Mouse (Mus musculus) heart, adult 8-10 months (tissue): Measurements from ENCODE around the gene Rasgrf2. TPM values are rescaled to one million over a fixed set of nuclear protein-coding genes. Genes with fewer than 3 reads are reported as not detected.

Source experiments
- DNase-seq: peaks from one replicate; pipeline ENCODE4 v3.0.0; 2022; ENCODE audit warnings: low spot score
- total RNA-seq, 4 experiments: library from RNA; stranded (reverse); gene quantifications; 2 replicates each; pipeline ENCODE4 v1.2.4; 2022

Rasgrf2 gene
- total RNA-seq, 4 experiments from 2014 or later: 8.8 to 15.9 (median 12.0) TPM

DNA sequence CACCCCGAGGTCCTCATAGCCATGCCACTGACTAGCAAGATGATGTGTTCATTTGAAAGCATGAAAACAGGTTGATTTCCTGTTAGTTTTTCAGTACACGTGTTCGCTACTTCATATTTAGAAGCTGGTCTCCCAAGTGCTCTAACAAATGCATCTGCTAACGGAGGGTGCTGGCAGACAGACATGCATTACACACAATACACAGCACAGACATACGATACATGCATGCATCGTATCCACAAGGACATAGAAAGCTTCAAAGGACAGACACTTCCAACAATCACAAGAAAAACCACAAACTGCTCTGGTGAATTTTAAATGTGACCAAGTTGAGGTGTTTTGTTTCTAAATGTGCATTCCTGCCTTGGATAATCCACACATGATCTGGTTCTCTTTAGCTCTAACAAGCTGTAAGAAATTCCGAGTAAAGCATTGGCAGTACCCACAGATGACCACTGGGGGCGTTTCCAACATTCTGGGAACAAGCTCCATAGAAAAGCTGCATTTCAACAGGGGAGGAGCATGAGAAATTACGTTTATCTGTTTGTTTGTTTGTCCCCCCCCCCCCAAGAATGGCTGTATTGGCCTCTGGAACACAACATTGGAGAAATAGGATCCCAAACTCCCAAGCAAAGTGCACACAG lies 249.5 kb downstream of the Rasgrf2 start:
- DNase-seq: no peak

- no peak for DNase-seq
Observed at GRCm38 (mm10) chr13:91880256-91880655, 251.2 kb downstream of the Rasgrf2 start.

DNA sequence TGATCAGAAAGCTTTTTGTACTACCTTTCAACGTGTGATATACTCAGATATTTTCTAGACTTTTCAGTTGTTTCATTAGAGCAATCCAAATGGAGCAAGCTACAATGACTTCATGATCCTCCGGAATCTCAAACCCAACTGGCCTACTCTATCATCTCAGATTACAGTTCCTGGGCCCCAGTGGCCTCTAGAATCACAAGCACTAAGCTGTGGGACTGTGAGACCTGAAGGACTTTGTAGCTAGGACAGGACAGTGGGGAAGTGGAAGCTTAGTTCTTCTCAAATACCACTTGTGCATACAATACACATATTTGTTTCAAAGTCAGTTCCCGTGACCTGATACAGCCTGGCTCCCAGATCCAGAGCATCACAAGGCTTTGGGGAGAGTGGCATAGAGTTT lies 253.5 kb downstream of the Rasgrf2 start:
- DNase-seq: no peak

DNA sequence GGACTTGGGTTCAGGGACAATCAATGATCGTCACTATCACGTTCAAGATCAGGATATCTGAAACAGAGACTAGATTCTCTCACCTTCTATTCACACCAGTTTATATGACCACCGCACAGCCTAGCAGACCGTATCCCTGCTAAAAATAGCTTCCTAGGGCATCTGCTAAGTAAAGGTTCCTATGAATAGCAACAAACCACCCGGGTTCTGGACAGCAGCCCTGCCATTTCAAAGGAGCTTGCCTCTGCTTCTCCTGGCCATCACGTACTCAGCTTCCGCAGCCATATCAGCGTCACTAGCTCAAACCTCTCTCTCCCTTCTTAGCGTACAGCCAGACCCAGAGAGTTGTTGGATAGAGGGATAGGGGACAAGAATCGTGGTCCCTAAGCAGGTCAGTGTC lies 254.1 kb downstream of the Rasgrf2 start:
- DNase-seq: peak; percentile 58

DNA sequence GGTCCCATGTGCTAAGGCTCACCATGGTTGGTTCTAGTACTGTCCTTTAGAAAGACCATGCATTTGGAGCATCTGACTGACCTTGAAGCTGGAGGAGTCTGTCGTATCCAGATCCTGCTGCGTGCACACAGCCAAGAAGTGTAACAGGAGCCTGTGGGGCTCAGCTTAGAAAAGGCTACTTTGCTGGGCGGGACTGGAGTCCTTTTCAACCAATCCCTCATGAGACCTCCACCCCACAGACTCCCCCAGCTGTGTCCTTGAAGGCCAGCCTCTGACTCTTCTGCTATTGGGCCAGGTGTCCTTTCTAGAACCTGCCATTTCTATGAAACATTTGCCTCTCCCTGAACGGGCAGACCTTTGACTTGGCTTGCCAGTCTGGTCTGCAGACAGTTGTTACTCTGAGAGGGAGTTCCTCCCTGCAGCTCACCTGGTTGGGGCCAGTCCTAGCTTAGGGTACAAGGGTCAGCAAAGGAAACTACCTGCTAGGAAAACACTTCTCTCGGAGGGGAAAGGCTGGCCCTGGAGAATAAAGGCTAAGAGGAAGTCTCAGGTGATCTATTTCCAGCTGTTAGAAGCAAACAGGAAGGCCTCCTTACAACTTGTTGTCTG lies 254.6 kb downstream of the Rasgrf2 start, which contains the start of gene Ckmt2:
Gene Ckmt2 (minus strand): TSS at position 145 of the 609 bp plus-strand sequence.
- peak; percentile 71 for DNase-seq

- DNase-seq: no peak
Observed at GRCm38 (mm10) chr13:91875581-91875980, 255.9 kb downstream of the Rasgrf2 start.

GRCm38 (mm10) chr13:91874565-91874964 lies 256.9 kb downstream of the Rasgrf2 start:
- no peak for DNase-seq

- peak; percentile 29 for DNase-seq
Observed at GRCm38 (mm10) chr13:91873734-91874329, 257.6 kb downstream of the Rasgrf2 start.

DNA sequence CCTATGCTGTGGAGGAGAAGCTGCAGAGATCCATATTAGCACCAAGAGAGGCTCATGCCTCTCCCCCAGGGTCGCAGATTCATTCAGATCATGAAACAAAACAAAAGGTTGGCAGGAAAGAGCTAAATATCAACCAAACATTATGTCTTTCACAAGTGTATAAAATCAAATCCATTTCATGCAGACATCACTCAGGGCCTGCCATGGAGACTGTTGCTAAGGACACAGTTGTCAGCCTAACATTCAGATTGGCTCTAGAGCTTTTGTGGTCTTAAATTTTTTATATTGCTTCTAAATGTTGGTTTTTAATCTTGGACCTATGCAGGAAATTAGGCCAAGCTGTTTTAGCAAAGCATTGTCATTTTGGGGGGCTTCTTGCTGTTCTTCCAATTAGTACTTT lies 262.9 kb downstream of the Rasgrf2 start:
- no peak for DNase-seq

GRCm38 (mm10) chr13:91858835-91859234 lies 272.6 kb downstream of the Rasgrf2 start:
- DNase-seq: no peak

- DNase-seq: no peak
Observed at GRCm38 (mm10) chr13:91857427-91857826, 274.0 kb downstream of the Rasgrf2 start.

GRCm38 (mm10) chr13:91854412-91854811 lies 277.0 kb downstream of the Rasgrf2 start:
- DNase-seq: no peak

Other genes with a start within 250 kb of the Rasgrf2 start
- gene Gm20379, start 174.3 kb upstream of the Rasgrf2 start, total RNA-seq: not detected
- 1 to 10 TPM in 2 of 4 experiments, under 1 TPM in 2; 0.94 to 1.1 (median 0.99) TPM for gene Dhfr, start 223.1 kb upstream of the Rasgrf2 start, total RNA-seq
- gene Msh3, start 223.3 kb upstream of the Rasgrf2 start, total RNA-seq: 10 to 100 TPM in 1 of 4 experiments, 1 to 10 TPM in 3; 6.7 to 10.6 (median 8.2) TPM